Mouse (Mus musculus): Measurements from ENCODE around the gene Slc7a7. TPM values are rescaled to one million over a fixed set of nuclear protein-coding genes. Genes with fewer than 3 reads are reported as not detected.

The Slc7a7 gene
- polyA plus RNA-seq, 1 experiment from 2014 or later = 8.0 TPM

GRCm38 (mm10) chr14:54340836-54341235 is 76.7 kb downstream of the Slc7a7 start:
- Histone ChIP-seq H3K9me3 (replicated peaks; ENCODE audit: control insufficient read depth, low read length) (no peaks in the 10 kb centered on the region), H3K27me3 (ENCODE audit: control insufficient read depth, insufficient read depth, low read length) (no peaks in the 10 kb centered on the region), H3K9ac (ENCODE audit: low read depth, low read length) (no peak overlapping the region), H3K36me3 (ENCODE audit: control insufficient read depth, insufficient read depth, low read length) (no peaks in the 10 kb centered on the region), H3K27ac (ENCODE audit: low read depth, low read length) (no peak overlapping the region), H3K4me1 (ENCODE audit: control insufficient read depth, insufficient read depth, low read length) (no peaks in the 10 kb centered on the region), H3K4me3 (ENCODE audit: low read depth, low read length) (no peak overlapping the region), H3K4me2 (no peak overlapping the region)
- WGBS (ENCODE audit: insufficient replicate concordance) = 57% methylated on average over 7 of the region's 7 CpGs
- ATAC-seq (replicated peaks; ENCODE audit: insufficient number of reproducible peaks, low FRiP score, low TSS enrichment) = no peak

DNA sequence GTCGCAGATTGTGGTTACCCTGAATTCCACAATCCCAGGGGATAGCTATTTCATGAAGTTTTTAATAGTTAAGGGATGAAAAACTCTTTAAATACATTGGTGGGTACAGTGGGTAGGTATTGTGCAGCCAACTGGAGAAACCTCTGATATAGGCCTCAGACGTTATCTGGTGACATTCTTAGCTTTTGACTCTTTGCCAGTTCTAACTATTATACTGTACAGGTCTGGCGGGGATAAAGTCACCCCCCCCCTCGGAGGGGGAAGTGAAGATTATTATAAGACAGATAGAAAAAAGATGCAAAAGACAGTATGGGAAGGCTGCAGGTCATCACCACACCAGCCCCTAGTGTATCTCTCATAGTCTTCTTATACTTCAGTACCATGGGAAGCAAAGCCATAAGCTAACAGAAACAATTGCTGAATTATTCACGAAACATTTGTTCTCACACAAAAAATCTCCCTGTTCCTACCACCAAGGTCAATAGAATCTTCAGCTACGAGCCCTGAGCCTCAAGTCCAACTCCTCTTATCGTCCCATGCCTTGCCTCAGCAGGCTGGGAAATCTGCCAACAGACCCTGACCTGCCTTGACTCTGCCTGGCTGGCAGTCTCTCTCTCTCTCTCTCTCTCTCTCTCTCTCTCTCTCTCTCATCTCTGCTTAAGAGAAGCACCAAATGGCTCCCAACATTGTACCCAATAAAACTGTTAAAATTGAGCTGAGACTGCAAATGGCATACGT is 84.0 kb downstream of the Slc7a7 start:
- Histone ChIP-seq H3K4me3 (ENCODE audit: low read depth, low read length) (no peak overlapping the region), H3K4me2 (peak overlapping the region; percentile 16), H3K9me3 (replicated peaks; ENCODE audit: control insufficient read depth, low read length) (no peaks in the 10 kb centered on the region), H3K36me3 (ENCODE audit: control insufficient read depth, insufficient read depth, low read length) (no peaks in the 10 kb centered on the region), H3K27me3 (ENCODE audit: control insufficient read depth, insufficient read depth, low read length) (no peaks in the 10 kb centered on the region), H3K27ac (ENCODE audit: low read depth, low read length) (peak overlapping the region; percentile 54; the same call in 1 of the 2 replicates), H3K9ac (ENCODE audit: low read depth, low read length) (no peak overlapping the region), H3K4me1 (ENCODE audit: control insufficient read depth, insufficient read depth, low read length) (peaks cover 8% of the 10 kb centered on the region)
- WGBS (ENCODE audit: insufficient replicate concordance) = 49% methylated on average over 8 of the region's 8 CpGs
- ATAC-seq (replicated peaks; ENCODE audit: insufficient number of reproducible peaks, low FRiP score, low TSS enrichment) = no peak

DNA sequence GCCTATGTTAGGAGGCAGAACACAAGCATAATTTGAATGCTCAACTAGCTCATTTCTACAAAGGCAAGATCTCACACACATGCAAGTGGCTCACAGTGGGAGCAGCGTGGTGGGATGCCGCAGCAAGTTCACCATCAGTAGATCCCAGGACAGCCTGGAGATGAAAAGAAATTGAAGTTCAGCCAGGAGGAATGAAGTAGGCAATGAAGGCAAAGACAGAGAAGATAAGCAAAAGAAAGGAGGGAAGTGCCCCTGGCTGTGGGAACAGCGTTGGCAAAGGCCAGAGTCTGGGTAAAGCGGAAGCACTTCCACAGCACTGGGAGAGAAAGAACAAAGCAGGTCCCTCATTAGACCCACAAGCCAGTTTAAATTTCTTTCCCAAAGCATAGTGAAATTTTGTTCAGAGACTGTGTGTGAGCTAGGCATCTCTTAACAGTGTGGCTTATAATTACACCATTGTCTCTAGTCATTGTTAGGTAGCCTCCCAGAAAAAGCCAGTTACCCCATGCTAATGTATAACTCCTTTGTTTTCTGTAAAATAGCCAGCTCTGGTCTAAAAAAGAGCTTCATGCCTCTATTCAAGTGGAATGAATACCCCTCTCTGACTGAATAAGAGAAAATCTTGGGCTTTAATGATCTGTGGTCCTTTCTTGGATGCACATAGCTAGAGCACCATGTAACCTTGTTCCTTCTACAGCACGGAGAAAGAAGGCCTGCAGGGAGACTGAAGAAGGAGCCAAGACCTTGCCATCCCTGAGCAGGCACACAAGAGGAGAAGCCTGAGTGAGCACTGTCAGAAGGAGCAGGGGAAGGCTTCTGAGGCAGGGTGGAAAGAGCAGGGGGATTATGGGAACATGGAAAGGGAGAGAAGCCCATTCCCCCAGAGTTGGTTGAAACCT is 85.2 kb downstream of the Slc7a7 start:
- Histone ChIP-seq H3K9ac (ENCODE audit: low read depth, low read length) (no peak overlapping the region), H3K4me3 (ENCODE audit: low read depth, low read length) (no peak overlapping the region), H3K27ac (ENCODE audit: low read depth, low read length) (peak overlapping the region; percentile 29; the same call in 1 of the 2 replicates), H3K9me3 (replicated peaks; ENCODE audit: control insufficient read depth, low read length) (no peaks in the 10 kb centered on the region), H3K36me3 (ENCODE audit: control insufficient read depth, insufficient read depth, low read length) (no peaks in the 10 kb centered on the region), H3K27me3 (ENCODE audit: control insufficient read depth, insufficient read depth, low read length) (no peaks in the 10 kb centered on the region), H3K4me1 (ENCODE audit: control insufficient read depth, insufficient read depth, low read length) (peaks cover 8% of the 10 kb centered on the region), H3K4me2 (no peak overlapping the region)
- 62% methylated on average over 5 of the region's 5 CpGs for WGBS (ENCODE audit: insufficient replicate concordance)
- ATAC-seq (replicated peaks; ENCODE audit: insufficient number of reproducible peaks, low FRiP score, low TSS enrichment) = no peak

DNA sequence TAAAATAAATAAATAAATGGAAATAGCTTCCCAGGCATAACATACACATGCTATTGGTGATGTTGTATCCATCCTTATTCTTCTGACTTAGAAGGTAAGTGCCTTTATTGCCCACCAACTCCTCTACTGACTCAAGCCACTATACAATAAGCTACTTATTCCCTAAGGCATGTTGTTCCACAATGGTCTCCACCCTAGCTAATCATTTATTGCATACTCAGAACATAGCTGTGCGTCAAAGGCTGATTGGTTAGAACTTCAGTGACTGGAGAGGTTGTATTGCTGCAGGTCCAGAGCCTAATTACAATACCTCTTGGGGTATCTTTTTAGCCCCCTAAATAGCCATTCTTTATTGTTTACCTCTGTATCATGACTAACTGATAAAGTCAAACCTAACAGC is 86.4 kb downstream of the Slc7a7 start:
- Histone ChIP-seq H3K27ac (ENCODE audit: low read depth, low read length) (no peak overlapping the region), H3K27me3 (ENCODE audit: control insufficient read depth, insufficient read depth, low read length) (no peaks in the 10 kb centered on the region)
- WGBS (ENCODE audit: insufficient replicate concordance) = 80% methylated on average over 1 of the region's 1 CpGs

DNA sequence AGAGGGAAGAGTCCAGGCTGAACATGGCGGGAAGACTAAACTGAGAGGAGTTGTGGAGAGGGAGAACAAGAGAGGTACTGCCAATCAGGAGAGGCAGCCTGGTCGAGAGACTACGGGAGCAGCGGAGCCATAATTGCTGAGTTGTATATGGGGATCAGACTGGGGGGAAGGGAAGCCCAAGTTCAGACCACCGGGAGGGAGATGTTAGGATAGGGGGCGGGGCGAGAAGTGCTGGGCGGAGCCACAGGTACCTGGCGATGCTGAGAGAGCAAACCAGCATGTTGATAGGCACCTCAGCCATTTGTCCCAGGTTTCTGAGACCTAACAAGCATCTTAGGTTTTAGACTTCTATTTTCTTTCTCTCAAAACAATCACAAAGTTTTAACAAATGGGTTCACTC is 88.4 kb downstream of the Slc7a7 start:
- ATAC-seq (replicated peaks; ENCODE audit: insufficient number of reproducible peaks, low FRiP score, low TSS enrichment) = no peak
- WGBS (ENCODE audit: insufficient replicate concordance) = 26% methylated on average over 9 of the region's 9 CpGs
- Histone ChIP-seq H3K36me3 (ENCODE audit: control insufficient read depth, insufficient read depth, low read length) (no peaks in the 10 kb centered on the region), H3K9me3 (replicated peaks; ENCODE audit: control insufficient read depth, low read length) (no peaks in the 10 kb centered on the region), H3K9ac (ENCODE audit: low read depth, low read length) (no peak overlapping the region), H3K4me3 (ENCODE audit: low read depth, low read length) (no peak overlapping the region), H3K27ac (ENCODE audit: low read depth, low read length) (no peak overlapping the region), H3K4me1 (ENCODE audit: control insufficient read depth, insufficient read depth, low read length) (peaks cover 8% of the 10 kb centered on the region), H3K27me3 (ENCODE audit: control insufficient read depth, insufficient read depth, low read length) (no peaks in the 10 kb centered on the region), H3K4me2 (no peak overlapping the region)

More for the DNA sequence above, 86.4 kb downstream of the Slc7a7 start:
- Histone ChIP-seq H3K9me3 (replicated peaks; ENCODE audit: control insufficient read depth, low read length) (no peaks in the 10 kb centered on the region), H3K4me3 (ENCODE audit: low read depth, low read length) (no peak overlapping the region), H3K9ac (ENCODE audit: low read depth, low read length) (no peak overlapping the region), H3K4me2 (no peak overlapping the region), H3K4me1 (ENCODE audit: control insufficient read depth, insufficient read depth, low read length) (peaks cover 8% of the 10 kb centered on the region), H3K36me3 (ENCODE audit: control insufficient read depth, insufficient read depth, low read length) (no peaks in the 10 kb centered on the region)
- no peak for ATAC-seq (replicated peaks; ENCODE audit: insufficient number of reproducible peaks, low FRiP score, low TSS enrichment)

DNA sequence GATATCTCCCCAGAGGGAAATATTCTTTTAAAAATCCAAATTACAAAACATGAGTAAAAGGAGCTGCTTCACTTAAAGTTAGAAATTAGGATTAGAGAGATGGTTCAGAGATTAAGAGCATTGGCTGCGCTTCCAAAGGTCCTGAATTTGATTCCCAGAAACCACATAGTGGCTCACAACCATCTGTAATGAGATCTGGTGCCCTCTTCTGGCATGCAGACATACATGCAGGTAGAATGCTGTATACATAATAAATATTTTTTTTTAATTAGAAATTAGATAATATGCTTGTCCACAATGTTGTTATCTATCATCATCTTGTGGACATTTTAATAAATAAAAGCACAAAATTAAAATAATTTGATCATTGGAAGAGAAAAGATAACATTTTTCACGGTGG is 89.0 kb downstream of the Slc7a7 start:
- Histone ChIP-seq H3K4me3 (ENCODE audit: low read depth, low read length) (no peak overlapping the region), H3K36me3 (ENCODE audit: control insufficient read depth, insufficient read depth, low read length) (no peaks in the 10 kb centered on the region), H3K9ac (ENCODE audit: low read depth, low read length) (no peak overlapping the region), H3K27me3 (ENCODE audit: control insufficient read depth, insufficient read depth, low read length) (no peaks in the 10 kb centered on the region), H3K27ac (ENCODE audit: low read depth, low read length) (no peak overlapping the region), H3K9me3 (replicated peaks; ENCODE audit: control insufficient read depth, low read length) (no peaks in the 10 kb centered on the region), H3K4me2 (no peak overlapping the region), H3K4me1 (ENCODE audit: control insufficient read depth, insufficient read depth, low read length) (peaks cover 7% of the 10 kb centered on the region)
- ATAC-seq (replicated peaks; ENCODE audit: insufficient number of reproducible peaks, low FRiP score, low TSS enrichment) = no peak
- WGBS (ENCODE audit: insufficient replicate concordance) = 75% methylated on average over 2 of the region's 2 CpGs

DNA sequence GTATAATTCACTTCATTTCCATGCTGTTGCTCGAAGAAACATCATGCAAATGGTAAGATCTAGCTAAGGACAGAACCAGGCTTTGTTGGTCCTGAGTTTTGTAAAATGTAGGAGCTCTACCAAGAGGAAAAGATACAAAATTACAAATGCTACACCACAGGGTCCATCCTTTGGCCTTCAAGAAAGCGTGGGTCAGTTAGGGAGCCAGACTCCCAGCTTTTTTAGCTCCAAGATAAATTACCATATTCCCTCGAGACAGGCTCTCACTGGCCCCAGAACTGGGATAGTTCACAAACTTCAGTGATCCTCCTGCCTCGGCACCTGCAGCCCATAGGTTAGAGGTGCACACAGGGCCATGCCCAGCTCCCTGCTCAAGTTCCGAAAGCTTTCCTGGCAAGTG is 93.1 kb downstream of the Slc7a7 start:
- no peak for ATAC-seq (replicated peaks; ENCODE audit: insufficient number of reproducible peaks, low FRiP score, low TSS enrichment)
- Histone ChIP-seq H3K9ac (ENCODE audit: low read depth, low read length) (no peak overlapping the region), H3K27me3 (ENCODE audit: control insufficient read depth, insufficient read depth, low read length) (no peaks in the 10 kb centered on the region), H3K9me3 (replicated peaks; ENCODE audit: control insufficient read depth, low read length) (peaks cover 3% of the 10 kb centered on the region), H3K4me2 (no peak overlapping the region), H3K27ac (ENCODE audit: low read depth, low read length) (no peak overlapping the region), H3K36me3 (ENCODE audit: control insufficient read depth, insufficient read depth, low read length) (no peaks in the 10 kb centered on the region), H3K4me3 (ENCODE audit: low read depth, low read length) (no peak overlapping the region), H3K4me1 (ENCODE audit: control insufficient read depth, insufficient read depth, low read length) (no peaks in the 10 kb centered on the region)
- 67% methylated on average over 5 of the region's 5 CpGs for WGBS (ENCODE audit: insufficient replicate concordance)

- H3K4me3 ChIP-seq (ENCODE audit: low read depth, low read length) = no peak overlapping the region
- no peaks in the 10 kb centered on the region for H3K27me3 ChIP-seq (ENCODE audit: control insufficient read depth, insufficient read depth, low read length)
- no peaks in the 10 kb centered on the region for H3K4me1 ChIP-seq (ENCODE audit: control insufficient read depth, insufficient read depth, low read length)
- H3K4me2 ChIP-seq = no peak overlapping the region
- peaks cover 5% of the 10 kb centered on the region for H3K9me3 ChIP-seq (replicated peaks; ENCODE audit: control insufficient read depth, low read length)
- H3K36me3 ChIP-seq (ENCODE audit: control insufficient read depth, insufficient read depth, low read length) = no peaks in the 10 kb centered on the region
- WGBS (ENCODE audit: insufficient replicate concordance) = 58% methylated on average over 18 of the region's 18 CpGs
- no peak overlapping the region for H3K27ac ChIP-seq (ENCODE audit: low read depth, low read length)
- H3K9ac ChIP-seq (ENCODE audit: low read depth, low read length) = no peak overlapping the region
- no peak for ATAC-seq (replicated peaks; ENCODE audit: insufficient number of reproducible peaks, low FRiP score, low TSS enrichment)
Measured at GRCm38 (mm10) chr14:54321556-54322376, 95.8 kb downstream of the Slc7a7 start.
